Mouse (Mus musculus): ENCODE results near the gene Pnkd.

Pnkd gene

GRCm38 (mm10) chr1:74362325-74363229 is 77.8 kb downstream of the Pnkd start:
- DNase-seq = no peak

GRCm38 (mm10) chr1:74363437-74363836 is 78.7 kb downstream of the Pnkd start:
- no peak for DNase-seq

- no peak for DNase-seq
Measured at GRCm38 (mm10) chr1:74364270-74364669, 79.5 kb downstream of the Pnkd start.

- peak; percentile 75 for DNase-seq
Measured at GRCm38 (mm10) chr1:74367886-74368645, 83.3 kb downstream of the Pnkd start.

GRCm38 (mm10) chr1:74370040-74370439 is 85.3 kb downstream of the Pnkd start:
- no peak for DNase-seq

- no peak for DNase-seq
Measured at GRCm38 (mm10) chr1:74373372-74373771, 88.6 kb downstream of the Pnkd start.

GRCm38 (mm10) chr1:74374980-74375379 is 90.2 kb downstream of the Pnkd start, which contains the start of gene Slc11a1:
TSS of gene Slc11a1 (plus strand) at chr1:74375195.
- peak; percentile 38 for DNase-seq

- no peak for DNase-seq
Measured at GRCm38 (mm10) chr1:74375561-74375960, 90.8 kb downstream of the Pnkd start.

GRCm38 (mm10) chr1:74376396-74376795 is 91.7 kb downstream of the Pnkd start:
- no peak for DNase-seq

- DNase-seq = no peak
Measured at GRCm38 (mm10) chr1:74379058-74379504, 94.4 kb downstream of the Pnkd start.

GRCm38 (mm10) chr1:74380484-74380883 is 95.8 kb downstream of the Pnkd start:
- DNase-seq = no peak

GRCm38 (mm10) chr1:74381588-74382021 is 96.9 kb downstream of the Pnkd start:
- no peak for DNase-seq

GRCm38 (mm10) chr1:74383385-74383784 is 98.7 kb downstream of the Pnkd start:
- DNase-seq = no peak

- DNase-seq = no peak
Measured at GRCm38 (mm10) chr1:74384525-74384924, 99.8 kb downstream of the Pnkd start.

- DNase-seq = no peak
Measured at GRCm38 (mm10) chr1:74385064-74385463, 100.3 kb downstream of the Pnkd start.

GRCm38 (mm10) chr1:74385531-74385930 is 100.8 kb downstream of the Pnkd start:
- DNase-seq = no peak

GRCm38 (mm10) chr1:74386363-74386713 is 101.6 kb downstream of the Pnkd start:
- no peak for DNase-seq

GRCm38 (mm10) chr1:74386714-74387385 is 102.1 kb downstream of the Pnkd start:
- peak; percentile 98 for DNase-seq

GRCm38 (mm10) chr1:74387386-74387988 is 102.8 kb downstream of the Pnkd start:
- no peak for DNase-seq

GRCm38 (mm10) chr1:74388398-74388920 is 103.7 kb downstream of the Pnkd start:
- no peak for DNase-seq

GRCm38 (mm10) chr1:74389831-74390286 is 105.1 kb downstream of the Pnkd start:
- DNase-seq = no peak

- DNase-seq = peak; percentile 62
Measured at GRCm38 (mm10) chr1:74390287-74390906, 105.7 kb downstream of the Pnkd start.

Measured in retina, postnatal 1 day (tissue).